11 mouse cellular contexts compared by ENCODE assay signal in genomic region chr9:117566293-117566692, GRCm38 (mm10).
DNase-seq lines count a peak whose midpoint lies in the region; ATAC-seq lines count a peak whose summit lies in the region.
"Had no signal": no experiment of that assay in that cellular context is flagged by ENCODE, and none has a peak within 500 bp of the region (broad histone marks: within the 10 kb centered on the region; RNA-seq: fewer than 3 reads in every experiment).

No protein-coding gene starts in this region.

- no peak for ATAC-seq in embryonic facial prominence, embryonic 14.5 days (ENCODE audit: low read depth)
- ATAC-seq: forebrain, embryonic 13.5 days had no signal

- 44% methylated on average over 10 of the region's 10 CpGs for WGBS in embryonic facial prominence, embryonic 14.5 days

- no peak overlapping the region for H3K4me2 ChIP-seq in embryonic facial prominence, embryonic 14.5 days (ENCODE audit: low read depth, low read length)
- H3K4me2 ChIP-seq: forebrain, embryonic 13.5 days; hindbrain, embryonic 14.5 days had no signal

- DNase-seq in heart, adult 18-20 months, result peak; percentile 3 to 6
- DNase-seq in heart, adult 11 months, result no peak
- peak; percentile 55 for DNase-seq in MN1 (ENCODE audit: low spot score)
- peak; percentile 61 for DNase-seq in embryonic facial prominence, embryonic 14.5 days (ENCODE audit: low spot score)
- DNase-seq in kidney, postnatal 14 days, result peak; percentile 19
- DNase-seq in left cerebral cortex, adult 11 months (ENCODE audit: low spot score), result no peak
- no peak for DNase-seq in right cerebral cortex, postnatal 4 days
- DNase-seq: lung, postnatal 14 days; thymus, postnatal 14 days had no signal

- H3K9ac ChIP-seq in embryonic facial prominence, embryonic 14.5 days (ENCODE audit: low read depth, low read length), result no peak overlapping the region
- H3K9ac ChIP-seq: forebrain, embryonic 13.5 days; hindbrain, embryonic 14.5 days had no signal

- no peaks in the 10 kb centered on the region for H3K36me3 ChIP-seq in embryonic facial prominence, embryonic 14.5 days (ENCODE audit: control insufficient read depth, insufficient read depth, low read length)

- no peak overlapping the region for H3K4me3 ChIP-seq in embryonic facial prominence, embryonic 14.5 days (ENCODE audit: low read depth, low read length)
- H3K4me3 ChIP-seq: forebrain, embryonic 13.5 days had no signal

- H3K4me1 ChIP-seq in embryonic facial prominence, embryonic 14.5 days (ENCODE audit: control insufficient read depth, insufficient read depth, low read length), result no peaks in the 10 kb centered on the region
- H3K4me1 ChIP-seq: forebrain, embryonic 13.5 days had no signal

- no peaks in the 10 kb centered on the region for H3K9me3 ChIP-seq in embryonic facial prominence, embryonic 14.5 days (ENCODE audit: control insufficient read depth, low read length)
- H3K9me3 ChIP-seq: forebrain, embryonic 13.5 days had no signal

- no peaks in the 10 kb centered on the region for H3K27me3 ChIP-seq in embryonic facial prominence, embryonic 14.5 days (replicated peaks; ENCODE audit: control insufficient read depth, insufficient read depth, low read length)
- H3K27me3 ChIP-seq: forebrain, embryonic 13.5 days had no signal

- 0 out of 2 replicates have a peak overlapping the region, but pooled peaks have one; percentile 30 for H3K27ac ChIP-seq in embryonic facial prominence, embryonic 14.5 days (replicated peaks; ENCODE audit: low read depth, low read length)
- H3K27ac ChIP-seq: forebrain, embryonic 13.5 days; hindbrain, embryonic 14.5 days had no signal

Comparison
In these comparisons a context has a peak if more than half of its experiments do, and no peak if none do; other contexts are left out.
1. DNase-seq: peak in heart, adult 18-20 months (2 of 2), MN1 (single experiment), embryonic facial prominence, embryonic 14.5 days (single experiment) and kidney, postnatal 14 days (single experiment); none in heart, adult 11 months (single experiment), left cerebral cortex, adult 11 months (single experiment) and right cerebral cortex, postnatal 4 days (single experiment).